Mouse (Mus musculus): ENCODE results near the gene Tmem184a. TPM values are rescaled to one million over a fixed set of nuclear protein-coding genes. Genes with fewer than 3 reads are reported as not detected.

Gene Tmem184a
- total RNA-seq, 2 experiments from 2014 or later, result not detected

Other genes with a start within 250 kb of the Tmem184a start
- gene Micall2, start 83.6 kb downstream of the Tmem184a start, total RNA-seq (2014; fragmentation: Nextera tagmentation), result 8.3 and 9.7 TPM in 2 replicates
- 2.8 and 3.9 TPM in 2 replicates for gene Micall2, start 83.6 kb downstream of the Tmem184a start, total RNA-seq (2017)
- gene Ints1, start 44.2 kb downstream of the Tmem184a start, total RNA-seq (2014; fragmentation: Nextera tagmentation), result 85.9 and 93.1 TPM in 2 replicates
- 46.7 and 53.4 TPM in 2 replicates for gene Ints1, start 44.2 kb downstream of the Tmem184a start, total RNA-seq (2017)
- 12.1 and 18.5 TPM in 2 replicates for gene Mafk, start 28.4 kb downstream of the Tmem184a start, total RNA-seq (2014; fragmentation: Nextera tagmentation)
- gene Mafk, start 28.4 kb downstream of the Tmem184a start, total RNA-seq (2017), result 18.5 and 23.0 TPM in 2 replicates
- not detected in 2 replicates for gene Gm26938, start 6.5 kb upstream of the Tmem184a start, total RNA-seq (2014; fragmentation: Nextera tagmentation)
- not detected in 2 replicates for gene Gm26938, start 6.5 kb upstream of the Tmem184a start, total RNA-seq (2017)
- 79.1 and 83.9 TPM in 2 replicates for gene Psmg3, start 7.0 kb upstream of the Tmem184a start, total RNA-seq (2014; fragmentation: Nextera tagmentation)
- 25.7 and 30.3 TPM in 2 replicates for gene Psmg3, start 7.0 kb upstream of the Tmem184a start, total RNA-seq (2017)
- gene Elfn1, start 88.0 kb upstream of the Tmem184a start, total RNA-seq (2014; fragmentation: Nextera tagmentation), result not detected in 2 replicates
- gene Elfn1, start 88.0 kb upstream of the Tmem184a start, total RNA-seq (2017), result not detected in 2 replicates

All from granulocyte monocyte progenitor cell, adult 5-6 weeks (primary cell).